Mouse (Mus musculus): ENCODE measurements at regions not wholly inside any gene's neighbourhood (a gene's known extent, or its start where the extent isn't known, plus 50 kb on each side); places are given as distances from the start of the nearest gene placed in this dataset.
"Not testable (repeated sequence)": the region's sequence is repeated elsewhere in the genome, so short reads cannot be mapped to it uniquely, and the experiment has no call there.

- DNase-seq (ENCODE audit: low spot score in 2 of 2): no peak
Measured at GRCm38 (mm10) chr14:71666656-71667055, 825.0 kb downstream of the Gm9195 start.

GRCm38 (mm10) chr14:71660166-71660565 is 831.5 kb downstream of the Gm9195 start:
- DNase-seq (ENCODE audit: low spot score in 2 of 2): no peak

GRCm38 (mm10) chr14:71654785-71655627 is 836.6 kb downstream of the Gm9195 start:
- DNase-seq (ENCODE audit: low spot score in 2 of 2): no peak

- DNase-seq (ENCODE audit: low spot score in 2 of 2): no peak
Measured at GRCm38 (mm10) chr14:71642536-71642935, 849.1 kb downstream of the Gm9195 start.

- DNase-seq (ENCODE audit: low spot score in 2 of 2): no peak
Measured at GRCm38 (mm10) chr14:71639083-71639482, 852.6 kb downstream of the Gm9195 start.

GRCm38 (mm10) chr14:71635091-71635490 is 856.5 kb downstream of the Gm9195 start:
- no peak for DNase-seq (ENCODE audit: low spot score in 2 of 2)

- no peak for DNase-seq (ENCODE audit: low spot score in 2 of 2)
Measured at GRCm38 (mm10) chr14:71609698-71610301, 881.8 kb downstream of the Gm9195 start.

GRCm38 (mm10) chr14:71603710-71604109 is 887.9 kb downstream of the Gm9195 start:
- no peak for DNase-seq (ENCODE audit: low spot score in 2 of 2)

GRCm38 (mm10) chr14:71597859-71598258 is 893.8 kb downstream of the Gm9195 start:
- no peak for DNase-seq (ENCODE audit: low spot score in 2 of 2)

- peak in 1 of 2 experiments; percentile 10 for DNase-seq (ENCODE audit: low spot score in 2 of 2)
Measured at GRCm38 (mm10) chr14:71588694-71589240, 902.9 kb downstream of the Gm9195 start.

- DNase-seq (ENCODE audit: low spot score in 2 of 2): peak in 1 of 2 experiments; percentile 10
Measured at GRCm38 (mm10) chr14:71588006-71588405, 903.6 kb downstream of the Gm9195 start.

- no peak for DNase-seq (ENCODE audit: low spot score in 2 of 2)
Measured at GRCm38 (mm10) chr14:71564816-71565215, 926.8 kb downstream of the Gm9195 start.

- peak in 1 of 2 experiments; percentile 18 for DNase-seq (ENCODE audit: low spot score in 2 of 2)
Measured at GRCm38 (mm10) chr14:71561906-71562305, 929.7 kb downstream of the Gm9195 start.

- not testable (repeated sequence) for DNase-seq (ENCODE audit: low spot score in 2 of 2)
Measured at GRCm38 (mm10) chr14:71554324-71554723, 937.3 kb downstream of the Gm9195 start.

- DNase-seq (ENCODE audit: low spot score in 2 of 2): no peak
Measured at GRCm38 (mm10) chr14:71543580-71543979, 943.9 kb upstream of the Fam160b2 start.

- DNase-seq (ENCODE audit: low spot score in 2 of 2): no peak
Measured at GRCm38 (mm10) chr14:71532074-71532659, 932.5 kb upstream of the Fam160b2 start.

- DNase-seq (ENCODE audit: low spot score in 2 of 2): no peak
Measured at GRCm38 (mm10) chr14:71531298-71531697, 931.7 kb upstream of the Fam160b2 start.

- no peak for DNase-seq (ENCODE audit: low spot score in 2 of 2)
Measured at GRCm38 (mm10) chr14:71530421-71530820, 930.8 kb upstream of the Fam160b2 start.

GRCm38 (mm10) chr14:71518541-71518940 is 918.9 kb upstream of the Fam160b2 start:
- no peak for DNase-seq (ENCODE audit: low spot score in 2 of 2)

GRCm38 (mm10) chr14:71500851-71501250 is 901.2 kb upstream of the Fam160b2 start:
- DNase-seq (ENCODE audit: low spot score in 2 of 2): no peak

- no peak for DNase-seq (ENCODE audit: low spot score in 2 of 2)
Measured at GRCm38 (mm10) chr14:71491201-71491600, 891.6 kb upstream of the Fam160b2 start.

Measured in left cerebral cortex, adult 8-10 months (tissue).